Mouse (Mus musculus) lung, embryonic 16.5 days (tissue): ENCODE measurements at regions not wholly inside any gene's neighbourhood (a gene's known extent, or its start where the extent isn't known, plus 50 kb on each side); places are given as distances from the start of the nearest gene placed in this dataset.

Experiments
- ATAC-seq: fragments of 200-750 bp; cut with Nextera tagmentation; 2 replicates; pipeline ENCODE4 v1.8.0; 2017; ENCODE audit warnings: low read depth, mild to moderate bottlenecking, moderate library complexity
- H3K27ac ChIP-seq: fragments of 300-500 bp; sonication (generic); 2 replicates; pipeline ENCODE4 v1.5.1; 2014; ENCODE audit warnings: mild to moderate bottlenecking, control low read depth, low read length
- H3K27me3 ChIP-seq: fragments of 300-500 bp; sonication (generic); 2 replicates; pipeline ENCODE4 v1.6.1; 2014; ENCODE audit warnings: low read depth, low read length, mixed read lengths; ENCODE audit not compliant: control insufficient read depth, insufficient read depth
- H3K36me3 ChIP-seq: fragments of 300-500 bp; sonication (generic); 2 replicates; pipeline ENCODE4 v1.6.1; 2014; ENCODE audit warnings: low read length; ENCODE audit not compliant: control insufficient read depth, insufficient read depth
- H3K4me1 ChIP-seq: fragments of 300-500 bp; sonication (generic); replicated peaks from 2 replicates; pipeline ENCODE4 v1.6.1; 2014; ENCODE audit warnings: low read length, mixed read lengths; ENCODE audit not compliant: control insufficient read depth, insufficient read depth
- H3K4me2 ChIP-seq: fragments of 300-500 bp; sonication (generic); 2 replicates; pipeline ENCODE4 v1.6.1; 2014; ENCODE audit warnings: low read depth, low read length, control low read depth
- H3K4me3 ChIP-seq: fragments of 300-500 bp; sonication (generic); 2 replicates; pipeline ENCODE4 v1.5.1; 2014; ENCODE audit warnings: mild to moderate bottlenecking, low read length, control low read depth
- H3K9ac ChIP-seq: fragments of 300-500 bp; sonication (generic); 2 replicates; pipeline ENCODE4 v1.6.1; 2014; ENCODE audit warnings: low read length, control low read depth
- H3K9me3 ChIP-seq: fragments of 300-500 bp; sonication (generic); 2 replicates; pipeline ENCODE4 v1.6.1; 2016; ENCODE audit warnings: low read length; ENCODE audit not compliant: control insufficient read depth
- WGBS: fragments of 180-500 bp; shearing (Covaris S2); extraction: QIAGEN DNeasy Blood & Tissue Kit; methylation state at CpG from one replicate; pipeline ENCODE4 v1.1.7; 2014; 5-methylcytosine and 5-hydroxymethylcytosine counted together

DNA sequence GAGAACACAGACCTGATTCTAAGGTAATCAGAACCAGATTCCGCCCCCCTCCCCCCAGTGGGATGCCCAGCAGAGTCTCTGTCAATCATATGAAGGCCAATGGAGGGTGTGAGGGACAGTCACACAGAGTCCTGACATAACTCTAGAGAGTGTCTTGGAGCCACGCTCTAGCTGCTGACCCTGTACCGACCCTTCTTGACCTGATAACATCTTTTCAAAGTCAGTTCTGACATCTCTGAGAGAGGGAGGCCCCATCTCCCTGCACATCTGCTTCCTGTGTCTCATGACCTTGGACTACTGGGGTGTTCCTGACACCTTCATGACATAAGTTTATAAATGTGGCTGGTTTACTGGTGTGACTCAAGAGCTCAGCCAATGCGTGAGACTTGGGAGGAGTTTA is 236.1 kb upstream of the Mphosph6 start:
- 43% methylated on average over 4 of the region's 4 CpGs for WGBS
- Histone ChIP-seq H3K36me3 (no peaks in the 10 kb centered on the region), H3K9ac (no peak overlapping the region), H3K4me3 (no peak overlapping the region), H3K4me1 (no peaks in the 10 kb centered on the region), H3K9me3 (no peaks in the 10 kb centered on the region), H3K27me3 (no peaks in the 10 kb centered on the region), H3K4me2 (no peak overlapping the region), H3K27ac (no peak overlapping the region)
- no peak for ATAC-seq

DNA sequence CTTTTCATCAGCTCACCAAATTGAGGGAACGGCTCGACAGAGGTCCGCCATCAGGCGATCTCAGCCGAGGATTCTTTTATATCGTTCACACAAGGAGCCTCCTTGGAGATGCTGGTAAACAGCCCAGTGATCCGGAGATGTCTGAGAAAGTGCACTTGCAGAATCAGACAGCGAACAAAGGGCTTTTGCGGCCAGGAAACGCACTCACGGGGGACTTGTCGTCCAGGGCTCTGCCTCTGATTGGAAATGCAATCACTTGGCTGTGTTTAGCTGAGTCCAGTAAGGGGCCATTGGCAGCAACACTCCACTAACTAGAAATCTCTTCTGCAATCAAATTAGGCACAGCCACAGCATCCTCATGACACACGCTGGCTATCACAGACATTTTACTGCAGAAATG is 232.3 kb upstream of the Mphosph6 start:
- H3K4me1 ChIP-seq, result no peaks in the 10 kb centered on the region
- no peaks in the 10 kb centered on the region for H3K27me3 ChIP-seq
- no peak for ATAC-seq
- no peak overlapping the region for H3K9ac ChIP-seq
- no peaks in the 10 kb centered on the region for H3K9me3 ChIP-seq
- WGBS, result 60% methylated on average over 13 of the region's 13 CpGs
- H3K4me3 ChIP-seq, result no peak overlapping the region
- no peak overlapping the region for H3K4me2 ChIP-seq
- no peaks in the 10 kb centered on the region for H3K36me3 ChIP-seq
- H3K27ac ChIP-seq, result no peak overlapping the region

DNA sequence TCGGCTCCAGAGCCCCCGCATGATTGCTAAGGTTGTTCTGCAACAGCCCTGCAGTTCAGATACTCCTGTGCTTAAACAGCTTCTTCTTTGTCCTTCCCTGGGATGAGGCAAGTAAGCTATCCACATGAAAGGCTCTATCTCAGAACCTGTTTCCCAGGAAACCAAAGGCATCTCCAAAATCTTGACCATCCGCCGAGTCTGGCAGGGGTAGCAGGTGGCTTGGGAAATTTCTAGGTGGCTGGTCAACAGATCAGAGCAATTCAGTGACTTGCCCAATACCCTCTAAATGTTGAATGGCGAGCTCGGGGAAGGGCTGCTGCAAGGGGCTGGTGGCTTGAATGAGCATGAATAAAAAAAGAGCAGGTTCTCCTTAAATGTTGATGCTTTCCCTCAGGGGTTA is 229.7 kb upstream of the Mphosph6 start:
- Histone ChIP-seq H3K36me3 (no peaks in the 10 kb centered on the region), H3K27ac (no peak overlapping the region), H3K9me3 (no peaks in the 10 kb centered on the region), H3K4me2 (no peak overlapping the region), H3K27me3 (no peaks in the 10 kb centered on the region), H3K4me1 (no peaks in the 10 kb centered on the region), H3K4me3 (no peak overlapping the region), H3K9ac (no peak overlapping the region)
- no peak for ATAC-seq
- 69% methylated on average over 6 of the region's 6 CpGs for WGBS

DNA sequence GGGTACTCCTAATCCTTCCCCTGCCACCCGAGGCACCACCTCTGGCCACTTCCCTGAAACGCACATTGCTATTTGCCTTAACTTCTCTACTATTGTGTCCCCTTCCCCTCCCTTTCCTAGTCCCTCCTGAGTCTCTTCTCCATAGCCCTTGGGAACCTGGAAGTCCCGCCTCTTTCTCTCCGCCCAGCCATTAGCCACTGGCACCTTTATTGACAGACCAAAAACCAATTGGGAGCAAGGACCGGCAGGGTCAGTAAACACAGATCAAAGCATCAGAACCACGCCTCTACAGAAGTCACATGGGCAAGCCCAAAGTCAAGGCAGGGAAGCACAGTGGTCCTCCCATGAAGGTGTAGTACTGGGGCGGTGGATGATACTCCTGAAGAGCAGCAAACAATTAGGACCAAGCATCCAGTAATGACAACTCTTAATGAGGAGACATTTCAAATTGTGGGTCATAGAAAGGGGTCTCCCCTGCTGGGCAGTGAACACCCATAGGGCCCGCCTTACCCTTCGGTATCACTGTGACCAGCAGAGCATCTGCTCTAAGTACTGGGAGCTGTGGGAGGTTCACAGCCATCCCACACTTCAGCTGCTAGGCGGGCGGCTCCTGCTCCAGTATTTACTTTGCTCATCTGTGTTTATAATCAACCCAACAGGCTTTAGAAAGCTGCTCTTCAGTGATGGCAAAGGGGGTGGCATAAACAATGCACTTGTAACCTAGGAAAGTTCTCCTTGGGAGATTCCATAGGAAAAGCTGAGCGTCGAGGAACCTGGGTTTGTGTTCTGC is 226.5 kb upstream of the Mphosph6 start:
- WGBS, result 87% methylated on average over 13 of the region's 13 CpGs
- Histone ChIP-seq H3K27me3 (no peaks in the 10 kb centered on the region), H3K9me3 (no peaks in the 10 kb centered on the region), H3K4me2 (no peak overlapping the region), H3K4me3 (no peak overlapping the region), H3K9ac (no peak overlapping the region), H3K27ac (no peak overlapping the region), H3K36me3 (no peaks in the 10 kb centered on the region), H3K4me1 (no peaks in the 10 kb centered on the region)
- ATAC-seq, result no peak

DNA sequence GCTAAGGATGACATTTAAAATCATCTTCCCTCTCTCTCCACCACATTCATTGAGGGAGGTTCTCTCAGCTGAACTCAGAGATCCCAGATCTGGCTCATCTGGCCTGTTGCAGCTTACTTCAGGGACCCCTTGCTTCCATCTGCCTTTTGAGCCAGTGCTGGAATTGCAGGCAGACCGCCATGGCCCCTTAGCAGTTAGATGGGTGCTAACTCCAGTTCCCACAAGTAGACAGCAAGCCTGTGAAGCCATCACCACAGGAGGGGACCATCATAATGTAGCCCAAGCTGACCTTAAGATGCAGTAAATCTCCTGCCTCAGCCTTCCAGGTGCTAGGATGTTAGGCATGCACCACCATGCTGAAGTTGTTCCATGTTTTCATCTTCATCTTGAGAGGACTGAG is 221.7 kb upstream of the Mphosph6 start:
- Histone ChIP-seq H3K4me3 (no peak overlapping the region), H3K4me2 (no peak overlapping the region), H3K9ac (no peak overlapping the region), H3K36me3 (no peaks in the 10 kb centered on the region), H3K4me1 (no peaks in the 10 kb centered on the region), H3K9me3 (no peaks in the 10 kb centered on the region), H3K27ac (no peak overlapping the region), H3K27me3 (no peaks in the 10 kb centered on the region)
- no peak for ATAC-seq
- 92% methylated on average over 1 of the region's 1 CpGs for WGBS

GRCm38 (mm10) chr8:118021978-118022377 is 220.2 kb upstream of the Mphosph6 start:
- H3K9me3 ChIP-seq, result no peaks in the 10 kb centered on the region
- ATAC-seq, result no peak
- H3K9ac ChIP-seq, result no peak overlapping the region
- H3K27me3 ChIP-seq, result no peaks in the 10 kb centered on the region
- H3K36me3 ChIP-seq, result no peaks in the 10 kb centered on the region
- H3K4me2 ChIP-seq, result no peak overlapping the region
- WGBS, result 25% methylated on average over 3 of the region's 3 CpGs
- H3K27ac ChIP-seq, result no peak overlapping the region
- H3K4me1 ChIP-seq, result no peaks in the 10 kb centered on the region
- no peak overlapping the region for H3K4me3 ChIP-seq

- no peaks in the 10 kb centered on the region for H3K36me3 ChIP-seq
- no peaks in the 10 kb centered on the region for H3K4me1 ChIP-seq
- H3K27ac ChIP-seq, result no peak overlapping the region
- H3K9me3 ChIP-seq, result no peaks in the 10 kb centered on the region
- H3K27me3 ChIP-seq, result no peaks in the 10 kb centered on the region
- H3K4me2 ChIP-seq, result no peak overlapping the region
- H3K9ac ChIP-seq, result no peak overlapping the region
- 38% methylated on average over 6 of the region's 6 CpGs for WGBS
- no peak for ATAC-seq
- no peak overlapping the region for H3K4me3 ChIP-seq
Measured at GRCm38 (mm10) chr8:118017261-118017660, 215.5 kb upstream of the Mphosph6 start.

DNA sequence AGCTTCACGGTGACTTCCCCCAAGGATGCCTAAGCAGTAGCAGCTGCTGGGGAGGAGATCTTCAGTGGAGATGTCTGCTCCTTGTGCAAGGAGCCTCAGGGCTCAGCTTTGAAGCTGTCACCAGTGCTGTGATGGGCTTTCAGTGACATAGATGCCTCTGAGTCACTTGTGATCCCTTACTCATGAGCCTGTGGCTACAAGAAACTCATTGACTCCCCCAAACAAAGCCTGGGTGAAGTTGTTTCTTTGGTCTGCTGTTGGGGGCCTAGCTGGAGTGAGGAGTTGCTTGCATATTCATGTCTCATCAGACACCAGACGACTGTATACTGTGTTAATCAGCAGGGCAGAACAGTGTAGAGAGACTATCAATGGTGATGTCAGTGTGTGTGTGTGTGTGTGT is 203.4 kb upstream of the Mphosph6 start:
- Histone ChIP-seq H3K9me3 (no peaks in the 10 kb centered on the region), H3K9ac (no peak overlapping the region), H3K4me3 (no peak overlapping the region), H3K36me3 (no peaks in the 10 kb centered on the region), H3K4me2 (no peak overlapping the region), H3K27me3 (no peaks in the 10 kb centered on the region), H3K4me1 (0 out of 2 replicates have a peak, but pooled peaks cover 2% of the 10 kb centered on the region), H3K27ac (no peak overlapping the region)
- 38% methylated on average over 2 of the region's 2 CpGs for WGBS
- ATAC-seq, result no peak

DNA sequence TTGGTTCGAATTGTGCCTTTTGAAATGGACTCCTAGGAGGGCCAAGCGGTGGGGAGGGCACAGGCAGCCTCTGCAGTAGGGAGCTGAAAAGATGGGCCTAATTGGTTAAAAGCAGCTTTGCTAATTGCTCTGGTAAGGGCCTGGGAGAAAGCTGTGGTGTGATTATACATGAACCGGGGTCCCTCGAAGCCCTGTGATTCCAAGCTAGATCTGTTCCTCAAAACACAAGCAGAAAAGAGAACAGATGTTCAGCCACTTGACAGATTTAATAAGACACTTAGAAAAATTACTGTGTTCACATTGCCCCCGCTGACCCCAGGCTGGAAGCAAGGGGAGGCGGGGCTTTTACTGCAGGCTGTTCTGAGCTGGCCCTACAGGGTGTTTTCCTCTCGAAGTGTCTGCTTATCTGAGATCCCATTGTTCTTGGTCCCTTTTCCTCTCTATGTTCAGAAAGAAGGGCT is 202.7 kb upstream of the Mphosph6 start:
- no peak for ATAC-seq
- no peak overlapping the region for H3K9ac ChIP-seq
- no peak overlapping the region for H3K4me3 ChIP-seq
- no peaks in the 10 kb centered on the region for H3K9me3 ChIP-seq
- no peak overlapping the region for H3K27ac ChIP-seq
- WGBS, result 30% methylated on average over 7 of the region's 7 CpGs
- H3K27me3 ChIP-seq, result no peaks in the 10 kb centered on the region
- H3K4me2 ChIP-seq, result no peak overlapping the region
- 0 out of 2 replicates have a peak, but pooled peaks cover 2% of the 10 kb centered on the region for H3K4me1 ChIP-seq
- no peaks in the 10 kb centered on the region for H3K36me3 ChIP-seq
